Mouse (Mus musculus) intestine, postnatal 0 days (tissue): ENCODE measurements around the gene Bbs4. TPM values are rescaled to one million over a fixed set of nuclear protein-coding genes. Genes with fewer than 3 reads are reported as not detected.

Experiments
- ATAC-seq: fragments of 200-750 bp; cut with Nextera tagmentation; 2 replicates; pipeline ENCODE4 v1.8.0; 2017; ENCODE audit warnings: mild to moderate bottlenecking, moderate TSS enrichment, moderate library complexity
- H3K27ac ChIP-seq: fragments of 300-500 bp; sonication (generic); 2 replicates; pipeline ENCODE4 v1.5.1; 2014; ENCODE audit warnings: mild to moderate bottlenecking, low read depth, low read length, moderate library complexity
- H3K27me3 ChIP-seq: fragments of 300-500 bp; sonication (generic); replicated peaks from 2 replicates; pipeline ENCODE4 v1.6.1; 2014; ENCODE audit warnings: low read length, mixed read lengths; ENCODE audit not compliant: control insufficient read depth, insufficient read depth
- H3K36me3 ChIP-seq: fragments of 300-500 bp; sonication (generic); 2 replicates; pipeline ENCODE4 v1.6.1; 2014; ENCODE audit warnings: mild to moderate bottlenecking, moderate library complexity; ENCODE audit not compliant: control insufficient read depth, insufficient read depth
- H3K4me1 ChIP-seq: fragments of 300-500 bp; sonication (generic); replicated peaks from 2 replicates; pipeline ENCODE4 v1.6.1; 2014; ENCODE audit warnings: antibody characterized with exemption, low read length, mixed read lengths; ENCODE audit not compliant: control insufficient read depth, insufficient read depth
- H3K4me2 ChIP-seq: fragments of 300-500 bp; sonication (generic); replicated peaks from 2 replicates; pipeline ENCODE4 v1.6.1; 2014; ENCODE audit warnings: low read depth, mild to moderate bottlenecking, moderate library complexity
- H3K4me3 ChIP-seq: fragments of 300-500 bp; sonication (generic); 2 replicates; pipeline ENCODE4 v1.5.1; 2014; ENCODE audit warnings: low read depth, low read length
- H3K9ac ChIP-seq: fragments of 300-500 bp; sonication (generic); 2 replicates; pipeline ENCODE4 v1.6.1; 2014; ENCODE audit warnings: mild to moderate bottlenecking, low read depth, low read length
- H3K9me3 ChIP-seq: fragments of 300-500 bp; sonication (generic); 2 replicates; pipeline ENCODE4 v1.6.1; 2016; ENCODE audit warnings: mixed run types; ENCODE audit not compliant: control insufficient read depth
- CTCF ChIP-seq: sonication (generic); IDR thresholded peaks from 2 replicates; pipeline ENCODE4 v1.5.1; 2016; ENCODE audit warnings: low read depth, mild to moderate bottlenecking, control low read depth, antibody characterized with exemption, moderate library complexity
- WGBS: fragments of 180-500 bp; shearing (Covaris S2); extraction: QIAGEN DNeasy Blood & Tissue Kit; methylation state at CpG from one replicate; pipeline ENCODE4 v1.1.7; 2014; 5-methylcytosine and 5-hydroxymethylcytosine counted together
- polyA plus RNA-seq: library from polyadenylated mRNA; unstranded; fragments of >200 nt; fragmentation: Nextera tagmentation; extraction: Ambion mirVana; gene quantifications from 2 replicates; pipeline ENCODE4 v1.2.1, GENCODE M21; 2015

Bbs4 gene
- polyA plus RNA-seq, 1 experiment from 2014 or later: 4.5 TPM

GRCm38 (mm10) chr9:59337889-59338288, 15.4 kb downstream of the Bbs4 start:
- no peak overlapping the region for H3K9ac ChIP-seq
- no peaks in the 10 kb centered on the region for H3K4me1 ChIP-seq
- WGBS: 94% methylated on average over 5 of the region's 5 CpGs
- H3K4me2 ChIP-seq: no peak overlapping the region
- no peaks in the 10 kb centered on the region for H3K27me3 ChIP-seq
- H3K9me3 ChIP-seq: no peaks in the 10 kb centered on the region
- ATAC-seq: no peak
- no peak for TF ChIP-seq CTCF
- H3K4me3 ChIP-seq: no peak overlapping the region
- no peak overlapping the region for H3K27ac ChIP-seq
- no peaks in the 10 kb centered on the region for H3K36me3 ChIP-seq

GRCm38 (mm10) chr9:59336539-59336938, 16.8 kb downstream of the Bbs4 start:
- H3K9me3 ChIP-seq: no peaks in the 10 kb centered on the region
- no peak overlapping the region for H3K4me3 ChIP-seq
- no peaks in the 10 kb centered on the region for H3K27me3 ChIP-seq
- no peaks in the 10 kb centered on the region for H3K36me3 ChIP-seq
- TF ChIP-seq CTCF: no peak
- no peak for ATAC-seq
- no peak overlapping the region for H3K27ac ChIP-seq
- H3K9ac ChIP-seq: no peak overlapping the region
- WGBS: 83% methylated on average over 3 of the region's 3 CpGs
- H3K4me2 ChIP-seq: no peak overlapping the region
- H3K4me1 ChIP-seq: no peaks in the 10 kb centered on the region

GRCm38 (mm10) chr9:59330055-59330454, 23.3 kb downstream of the Bbs4 start:
- Histone ChIP-seq H3K4me3 (no peak overlapping the region), H3K9me3 (no peaks in the 10 kb centered on the region), H3K4me2 (no peak overlapping the region), H3K27me3 (no peaks in the 10 kb centered on the region), H3K27ac (no peak overlapping the region), H3K9ac (no peak overlapping the region), H3K36me3 (no peaks in the 10 kb centered on the region), H3K4me1 (no peaks in the 10 kb centered on the region)
- 91% methylated on average over 5 of the region's 5 CpGs for WGBS
- ATAC-seq: no peak
- no peak for TF ChIP-seq CTCF

DNA sequence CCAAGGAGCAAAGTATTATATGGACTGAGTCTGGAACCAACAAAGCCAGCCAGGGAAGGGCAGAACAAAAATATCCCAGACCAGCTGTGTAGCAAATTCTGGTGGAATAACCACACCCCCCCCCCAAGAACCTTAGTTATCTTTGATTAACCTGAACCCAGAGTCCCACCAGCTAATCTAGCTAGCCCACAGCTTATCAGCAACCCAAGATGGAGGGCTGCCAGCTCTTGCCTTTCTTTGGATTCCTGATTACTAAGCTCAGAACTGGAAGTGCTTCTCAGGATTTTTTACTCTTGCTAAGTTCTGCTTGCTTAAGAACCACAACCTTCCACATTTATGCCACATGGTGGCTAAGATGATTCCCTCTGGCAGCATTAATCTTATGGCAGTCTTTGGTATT, 29.0 kb downstream of the Bbs4 start:
- ATAC-seq: no peak
- H3K36me3 ChIP-seq: peaks cover 34% of the 10 kb centered on the region
- no peaks in the 10 kb centered on the region for H3K4me1 ChIP-seq
- no peak overlapping the region for H3K27ac ChIP-seq
- no peak overlapping the region for H3K9ac ChIP-seq
- H3K4me2 ChIP-seq: no peak overlapping the region
- H3K27me3 ChIP-seq: no peaks in the 10 kb centered on the region
- H3K4me3 ChIP-seq: no peak overlapping the region
- no peaks in the 10 kb centered on the region for H3K9me3 ChIP-seq
- TF ChIP-seq CTCF: no peak

- H3K4me3 ChIP-seq: no peak overlapping the region
- ATAC-seq: no peak
- H3K27ac ChIP-seq: no peak overlapping the region
- H3K36me3 ChIP-seq: peaks cover 32% of the 10 kb centered on the region
- H3K9me3 ChIP-seq: no peaks in the 10 kb centered on the region
- WGBS: 81% methylated on average over 3 of the region's 3 CpGs
- H3K4me1 ChIP-seq: no peaks in the 10 kb centered on the region
- H3K4me2 ChIP-seq: no peak overlapping the region
- H3K27me3 ChIP-seq: no peaks in the 10 kb centered on the region
- H3K9ac ChIP-seq: no peak overlapping the region
- TF ChIP-seq CTCF: no peak
Observed at GRCm38 (mm10) chr9:59316206-59316605, 37.1 kb downstream of the Bbs4 start.

GRCm38 (mm10) chr9:59311284-59311670, 42.0 kb downstream of the Bbs4 start:
- Histone ChIP-seq H3K27ac (no peak overlapping the region), H3K9ac (no peak overlapping the region), H3K4me3 (no peak overlapping the region), H3K36me3 (peaks cover 47% of the 10 kb centered on the region), H3K4me2 (no peak overlapping the region), H3K27me3 (no peaks in the 10 kb centered on the region), H3K9me3 (no peaks in the 10 kb centered on the region), H3K4me1 (no peaks in the 10 kb centered on the region)
- WGBS: 82% methylated on average over 3 of the region's 3 CpGs
- TF ChIP-seq CTCF: no peak
- no peak for ATAC-seq

DNA sequence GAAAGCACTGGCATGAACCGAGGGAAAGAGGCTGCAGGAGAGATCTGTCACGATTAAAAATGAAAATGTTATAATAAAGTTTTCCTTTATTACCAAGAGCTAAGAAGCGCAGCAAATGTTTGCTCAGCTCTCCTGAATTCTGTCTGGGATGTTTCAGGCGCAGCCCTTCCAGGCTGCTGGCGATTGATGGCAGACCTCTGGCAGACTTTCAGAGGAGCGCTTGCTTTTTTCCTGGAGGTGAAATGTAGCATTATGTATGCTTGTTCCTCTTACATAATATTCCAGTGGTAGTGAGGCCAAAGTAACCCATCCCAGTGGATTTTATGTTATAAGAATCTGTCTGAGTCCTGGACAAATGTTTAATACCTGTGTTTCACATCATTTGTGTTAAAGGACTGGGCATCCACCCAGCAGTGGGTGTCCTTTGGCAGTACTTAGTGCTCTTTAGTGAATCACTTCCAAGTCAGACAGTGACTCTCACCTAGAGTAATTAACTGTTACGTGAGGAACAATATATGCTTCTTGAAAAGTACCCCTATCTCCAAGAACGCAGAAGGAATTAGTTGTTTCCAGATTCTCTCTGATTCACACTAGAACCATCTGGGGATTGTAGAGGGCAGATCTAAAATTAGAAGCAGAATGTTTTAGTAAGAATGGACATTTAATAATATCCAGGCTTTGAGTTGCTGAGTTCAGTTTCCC, 42.6 kb downstream of the Bbs4 start:
- no peaks in the 10 kb centered on the region for H3K27me3 ChIP-seq
- TF ChIP-seq CTCF: no peak
- H3K9me3 ChIP-seq: no peaks in the 10 kb centered on the region
- WGBS: 76% methylated on average over 8 of the region's 8 CpGs
- peaks cover 42% of the 10 kb centered on the region for H3K36me3 ChIP-seq
- no peak overlapping the region for H3K4me3 ChIP-seq
- no peak for ATAC-seq
- H3K27ac ChIP-seq: no peak overlapping the region
- H3K4me2 ChIP-seq: no peak overlapping the region
- H3K9ac ChIP-seq: no peak overlapping the region
- H3K4me1 ChIP-seq: no peaks in the 10 kb centered on the region
